ENCODE assay signal across 30 mouse cellular contexts in genomic region chr4:69852637-69853036, GRCm38 (mm10).
"Had no signal": no experiment of that assay in that cellular context is flagged by ENCODE, and none has a peak within 500 bp of the region (broad histone marks: within the 10 kb centered on the region; RNA-seq: fewer than 3 reads in every experiment).

No protein-coding gene starts in this region.

- H3K4me1 ChIP-seq: heart, embryonic 12.5 days; heart, embryonic 13.5 days; heart, embryonic 15.5 days; hindbrain, embryonic 10.5 days; hindbrain, embryonic 12.5 days; hindbrain, embryonic 13.5 days; hindbrain, embryonic 15.5 days; intestine, embryonic 15.5 days; kidney, embryonic 15.5 days had no signal

- H3K27ac ChIP-seq: heart, embryonic 13.5 days; heart, embryonic 15.5 days; hindbrain, embryonic 10.5 days; hindbrain, embryonic 12.5 days; hindbrain, embryonic 13.5 days; hindbrain, embryonic 14.5 days; hindbrain, embryonic 15.5 days; hindbrain, postnatal 0 days; intestine, embryonic 15.5 days; kidney, embryonic 15.5 days; kidney, postnatal 0 days; layer of hippocampus, adult 2 months; left cerebral cortex, adult 2 months had no signal

- H3K36me3 ChIP-seq: heart, embryonic 12.5 days; heart, embryonic 13.5 days; heart, embryonic 15.5 days; hindbrain, embryonic 10.5 days; hindbrain, embryonic 12.5 days; hindbrain, embryonic 13.5 days; hindbrain, embryonic 15.5 days; intestine, embryonic 15.5 days; kidney, embryonic 15.5 days had no signal

- H3K9me3 ChIP-seq: heart, embryonic 12.5 days; heart, embryonic 13.5 days; heart, embryonic 15.5 days; hindbrain, embryonic 10.5 days; hindbrain, embryonic 12.5 days; hindbrain, embryonic 13.5 days; hindbrain, embryonic 15.5 days; intestine, embryonic 15.5 days; kidney, embryonic 15.5 days had no signal

- DNase-seq: heart, postnatal 10 days; heart, postnatal 14 days; heart, postnatal 36 days; heart, postnatal 4 days; kidney, adult 11 months; kidney, adult 18-20 months; kidney, adult 2 months; kidney, adult 8-10 months; kidney, adult 9 months; kidney, postnatal 10 days; kidney, postnatal 14 days; kidney, postnatal 25 days; kidney, postnatal 36 days; kidney, postnatal 4 days; layer of hippocampus, adult 9-11 months; layer of hippocampus, postnatal 36 days had no signal

- H3K9ac ChIP-seq: heart, embryonic 12.5 days; heart, embryonic 13.5 days; heart, embryonic 15.5 days; hindbrain, embryonic 12.5 days; hindbrain, embryonic 13.5 days; hindbrain, embryonic 14.5 days; hindbrain, embryonic 15.5 days; intestine, embryonic 15.5 days; kidney, embryonic 15.5 days had no signal

- H3K4me3 ChIP-seq: heart, embryonic 12.5 days; heart, embryonic 13.5 days; heart, embryonic 15.5 days; hindbrain, embryonic 10.5 days; hindbrain, embryonic 12.5 days; hindbrain, embryonic 13.5 days; hindbrain, embryonic 15.5 days; intestine, embryonic 15.5 days; kidney, embryonic 15.5 days; layer of hippocampus, adult 2 months; left cerebral cortex, adult 2 months had no signal
